Mouse (Mus musculus) gonadal fat pad, adult 2 months (tissue): ENCODE data around the gene Mt4. TPM values are rescaled to one million over a fixed set of nuclear protein-coding genes. Genes with fewer than 3 reads are reported as not detected.

ENCODE experiments used
- DNase-seq: peaks from one replicate; pipeline ENCODE4 v3.0.0-alpha.2; 2012; ENCODE audit warnings: low read depth
- polyA plus RNA-seq: library from polyadenylated mRNA; depleted of rRNA; stranded (reverse); fragments of >200 nt; gene quantifications from 2 replicates; pipeline ENCODE4 v1.2.3, GENCODE M21; 2012; rRNA removed

Mt4 gene
- polyA plus RNA-seq, 1 experiment = not detected

GRCm38 (mm10) chr8:94179713-94180560, 42.9 kb downstream of the Mt4 start:
- DNase-seq = no peak

- DNase-seq = no peak
These were observed 43.5 kb downstream of the Mt4 start for GRCm38 (mm10) chr8:94180561-94180908.

- DNase-seq = no peak
These were observed 45.3 kb downstream of the Mt4 start for GRCm38 (mm10) chr8:94182055-94182929.

- DNase-seq = no peak
These were observed 46.1 kb downstream of the Mt4 start for GRCm38 (mm10) chr8:94183117-94183516.

GRCm38 (mm10) chr8:94184357-94184843, 47.4 kb downstream of the Mt4 start:
- DNase-seq = no peak

- DNase-seq = no peak
These were observed 48.8 kb downstream of the Mt4 start for GRCm38 (mm10) chr8:94185791-94186190.

GRCm38 (mm10) chr8:94186542-94186941, 49.5 kb downstream of the Mt4 start:
- no peak for DNase-seq

GRCm38 (mm10) chr8:94187290-94188002, 50.4 kb downstream of the Mt4 start:
- no peak for DNase-seq

Other genes with a start within 250 kb of the Mt4 start
- gene Amfr, start 124.4 kb upstream of the Mt4 start, polyA plus RNA-seq = 138 and 142 TPM in 2 replicates
- 10.0 and 16.2 TPM in 2 replicates for gene Nudt21, start 100.2 kb upstream of the Mt4 start, polyA plus RNA-seq
- 9.0 and 9.4 TPM in 2 replicates for gene Ogfod1, start 100.0 kb upstream of the Mt4 start, polyA plus RNA-seq
- 26.9 and 28.2 TPM in 2 replicates for gene Bbs2, start 38.3 kb upstream of the Mt4 start, polyA plus RNA-seq
- 4.9 and 22.1 TPM in 2 replicates for gene Mt3, start 15.4 kb downstream of the Mt4 start, polyA plus RNA-seq
- 147 and 159 TPM in 2 replicates for gene Mt2, start 35.5 kb downstream of the Mt4 start, polyA plus RNA-seq
- 866 and 1,103 TPM in 2 replicates for gene Mt1, start 41.9 kb downstream of the Mt4 start, polyA plus RNA-seq
- gene Nup93, start 77.4 kb downstream of the Mt4 start, polyA plus RNA-seq = 22.7 and 24.3 TPM in 2 replicates
- gene Slc12a3, start 192.0 kb downstream of the Mt4 start, polyA plus RNA-seq = 1.0 and 1.1 TPM in 2 replicates
- 262 and 303 TPM in 2 replicates for gene Herpud1, start 249.2 kb downstream of the Mt4 start, polyA plus RNA-seq